Mouse (Mus musculus) lung, adult 18-20 months (tissue): ENCODE results near the gene Stag1.

Experiments used
- DNase-seq, 2 experiments: peaks; one replicate each; pipeline ENCODE4 v3.0.0; 2022; ENCODE audit warnings: mixed read lengths in 2 of 2

Stag1 gene

DNA sequence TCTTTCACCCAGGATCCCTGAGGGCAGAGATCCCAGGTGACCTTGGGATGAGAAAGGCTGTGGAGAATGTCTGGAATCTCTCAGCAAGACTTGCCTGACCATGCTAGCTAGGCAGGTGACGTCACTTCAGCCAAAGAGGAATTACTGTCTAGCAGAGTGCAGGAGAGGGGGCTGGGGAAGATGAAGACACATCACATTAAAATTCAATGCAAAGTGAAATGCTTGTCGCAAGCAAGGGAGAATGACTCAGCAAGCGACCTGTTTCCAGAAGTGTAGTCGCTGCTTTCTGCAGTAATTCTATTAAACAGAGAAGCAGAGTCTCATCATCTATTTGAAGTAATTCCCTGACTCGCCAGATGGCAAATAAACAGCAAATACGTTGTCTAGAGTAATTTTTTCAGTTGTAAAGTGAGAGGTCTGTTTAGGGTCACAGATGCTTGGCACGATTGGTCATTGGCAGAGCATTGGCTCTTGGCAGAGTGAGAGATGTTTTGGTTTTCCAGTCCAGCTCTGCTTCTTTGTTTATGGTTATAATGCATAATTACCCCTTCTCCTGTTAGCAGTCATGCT is 8.5 kb downstream of the Stag1 start:
- DNase-seq, result peak in 1 of 2 experiments; percentile 20

DNA sequence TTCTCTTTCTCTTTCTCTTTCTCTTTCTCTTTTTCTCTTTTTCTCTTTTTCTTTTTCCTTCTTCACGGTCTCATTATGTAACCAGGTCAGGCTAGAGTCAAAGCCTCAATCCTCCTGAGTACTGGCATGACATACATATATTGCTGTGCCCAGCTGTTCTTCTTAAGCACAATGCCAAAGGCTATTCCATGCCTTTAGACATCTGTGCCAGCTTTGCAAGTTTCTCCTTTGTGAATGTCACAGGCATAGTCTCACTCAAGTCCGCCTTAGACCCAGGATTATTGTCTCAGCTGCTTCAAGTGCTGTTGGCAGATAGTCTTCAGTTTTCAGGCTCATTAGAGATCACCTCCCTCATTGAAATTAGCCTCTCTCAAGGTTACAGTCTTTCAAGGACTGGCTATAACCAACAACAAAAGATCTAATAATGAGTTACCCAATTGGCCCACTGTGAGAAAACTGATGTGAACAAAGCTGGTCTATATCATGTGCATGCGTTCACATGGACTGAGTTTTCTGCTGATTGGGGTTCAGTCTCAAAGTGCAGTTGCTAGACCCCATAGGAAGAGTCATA is 16.0 kb downstream of the Stag1 start:
- no peak for DNase-seq

DNA sequence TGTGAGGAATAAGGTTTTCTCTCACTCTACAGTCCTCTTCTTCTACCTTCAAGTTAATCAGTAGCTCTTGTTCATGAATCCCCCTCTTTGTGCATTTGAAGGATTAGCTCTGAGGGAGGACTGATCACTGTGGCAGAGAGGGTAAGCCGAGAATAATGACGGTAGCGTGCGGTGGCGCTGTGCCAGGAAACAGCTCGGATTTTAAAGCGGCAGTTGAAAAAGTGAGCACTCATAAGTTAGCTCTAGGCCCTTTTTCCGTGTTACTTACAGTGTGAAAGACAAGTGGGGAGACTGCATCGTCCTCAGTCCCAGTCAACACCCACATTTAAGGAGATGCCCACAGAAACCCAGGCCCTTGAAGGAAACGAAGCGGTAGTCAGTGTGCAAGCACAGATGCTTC is 19.3 kb downstream of the Stag1 start:
- peak; percentile 26 to 36 for DNase-seq

DNA sequence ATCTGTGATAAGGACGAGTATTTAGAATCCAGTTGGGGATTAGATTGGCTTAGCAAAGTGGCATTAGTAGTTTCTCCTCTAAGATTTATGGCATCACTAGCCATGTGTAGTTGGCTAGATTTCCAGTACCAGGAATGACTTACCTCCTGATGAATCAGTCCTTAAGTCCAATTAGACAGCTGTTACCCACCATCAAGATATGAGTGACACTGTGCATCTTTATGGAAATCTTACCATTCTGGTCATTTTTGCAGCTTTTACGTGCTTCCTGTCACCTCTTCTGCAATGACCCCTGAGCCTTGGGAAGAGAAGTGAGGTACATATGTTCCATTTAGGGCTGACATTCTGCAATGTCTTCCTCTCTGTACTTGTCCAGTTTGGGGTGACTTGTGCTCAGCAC is 28.7 kb downstream of the Stag1 start:
- no peak for DNase-seq

DNA sequence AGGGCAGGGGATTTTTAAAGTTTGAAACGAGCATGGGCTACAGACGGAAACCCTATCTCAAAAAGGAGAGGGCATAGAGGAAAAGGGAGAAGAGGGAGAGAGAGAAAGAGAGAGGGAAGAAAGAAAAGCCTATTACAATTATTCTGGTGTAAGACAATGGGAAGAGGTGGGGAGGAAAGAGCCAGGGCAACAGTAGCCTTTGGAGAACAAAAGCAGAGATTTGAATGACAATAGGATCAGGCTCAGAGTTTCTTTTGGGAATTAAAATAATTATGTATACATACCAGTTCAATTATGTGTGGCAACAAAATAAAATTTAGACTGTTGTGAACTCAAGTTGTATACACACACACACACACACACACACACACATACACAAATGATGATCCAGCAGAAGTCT is 43.2 kb downstream of the Stag1 start:
- DNase-seq, result no peak

DNA sequence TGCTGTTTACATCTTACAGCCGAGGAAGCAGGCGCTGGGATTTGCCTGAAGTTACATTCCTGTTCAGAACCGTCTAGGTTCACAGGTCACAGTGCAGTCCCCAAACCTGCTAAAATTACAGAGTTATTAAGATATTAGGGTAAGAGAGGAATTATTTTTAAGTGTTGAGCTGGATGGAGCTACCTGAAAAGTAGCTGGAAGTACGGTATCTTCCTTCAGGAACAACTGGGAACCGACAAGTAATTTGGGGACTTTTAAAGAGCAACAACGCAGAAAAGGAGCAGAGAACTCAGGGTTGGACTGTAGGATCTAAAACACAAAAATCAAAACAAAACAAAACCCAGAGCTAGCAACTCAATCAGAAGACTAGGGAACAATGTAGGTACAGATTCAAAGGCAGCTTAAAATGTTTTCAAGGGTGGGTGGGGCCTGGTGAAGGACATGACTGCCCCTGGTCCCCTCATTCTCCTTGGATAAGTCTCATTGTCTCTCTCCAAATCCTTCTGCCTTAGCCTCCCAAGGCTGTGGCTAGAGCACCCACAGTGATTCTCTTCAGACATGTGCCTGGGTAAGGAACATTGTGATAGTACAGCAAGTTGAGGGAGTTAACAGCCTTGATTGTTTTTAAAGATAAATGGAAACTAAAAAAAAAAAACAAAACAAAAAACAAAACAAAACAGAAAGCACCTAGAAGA is 43.9 kb downstream of the Stag1 start:
- no peak for DNase-seq

DNA sequence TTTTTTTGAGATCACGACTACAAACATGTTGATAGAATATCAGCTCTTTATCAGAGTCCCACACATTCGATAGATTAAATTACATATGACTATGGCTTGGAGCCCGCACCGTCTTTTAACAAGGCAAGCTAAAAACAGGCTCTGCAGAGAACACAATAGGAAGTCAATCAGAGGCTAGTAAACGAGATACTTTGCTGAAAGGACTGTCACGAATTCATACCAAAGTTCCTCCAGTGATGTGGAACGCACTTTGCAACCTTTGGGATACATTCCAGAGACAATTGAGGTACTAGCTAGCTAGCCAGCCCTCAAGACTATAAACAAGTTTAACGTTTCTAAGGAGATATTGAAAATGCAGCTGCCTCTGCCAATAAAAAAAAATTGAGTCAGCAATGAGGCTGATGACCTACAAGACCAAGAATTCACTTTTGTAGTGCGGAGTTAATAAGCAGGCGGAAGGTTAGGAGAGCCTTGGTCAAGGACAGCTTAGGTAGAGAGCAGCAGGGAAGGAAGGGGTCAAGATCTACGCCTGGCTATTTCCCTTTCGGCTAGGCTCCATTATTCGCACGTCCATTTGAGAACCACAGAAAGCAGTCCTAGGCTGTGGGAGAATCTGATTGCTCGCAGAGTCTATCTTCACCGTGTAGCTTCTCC is 44.7 kb downstream of the Stag1 start:
- no peak for DNase-seq

DNA sequence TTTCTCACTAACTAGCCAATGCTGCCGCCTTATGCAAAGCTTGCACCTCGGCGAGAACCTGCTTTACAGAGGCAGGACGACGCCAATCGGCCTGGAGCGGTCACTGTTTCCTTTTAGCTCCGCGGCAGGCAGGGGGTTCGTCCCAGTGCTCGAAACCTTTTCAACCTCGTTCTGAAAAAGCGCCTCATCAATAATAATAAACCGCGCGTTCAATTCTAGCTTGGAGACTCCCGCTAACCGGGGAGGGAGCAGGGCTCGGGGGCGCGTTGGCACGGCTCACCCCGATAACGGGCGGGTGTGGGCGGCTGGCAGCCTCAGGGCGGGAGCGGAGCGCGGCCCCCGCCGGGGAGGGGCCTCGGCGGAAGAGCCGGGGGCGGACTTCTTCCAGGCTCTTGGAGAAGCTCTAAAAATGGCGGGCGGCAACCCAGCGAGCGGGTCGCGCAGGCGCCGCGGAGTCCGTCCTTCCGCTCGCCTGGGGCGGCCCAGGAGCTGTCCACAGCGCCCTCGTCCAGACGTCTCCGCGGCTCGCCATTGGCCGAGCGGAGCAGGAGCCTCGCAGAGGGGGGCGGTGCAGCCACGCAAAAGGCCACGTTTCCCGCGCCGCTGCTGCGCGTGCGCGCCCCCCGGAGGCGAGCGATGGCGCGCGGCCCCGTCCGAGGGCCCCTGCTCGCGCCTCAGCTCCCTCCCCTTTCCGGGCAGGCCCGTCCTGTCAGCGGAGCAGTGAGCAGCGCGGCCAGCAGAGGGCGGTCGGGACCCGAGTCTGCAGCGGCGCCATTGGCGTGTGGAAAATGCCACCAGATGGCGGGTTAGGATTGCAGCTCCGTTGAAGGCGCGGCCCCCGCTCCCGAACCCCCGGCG is 45.5 kb downstream of the Stag1 start:
- DNase-seq, result peak; percentile 98 to 99

DNA sequence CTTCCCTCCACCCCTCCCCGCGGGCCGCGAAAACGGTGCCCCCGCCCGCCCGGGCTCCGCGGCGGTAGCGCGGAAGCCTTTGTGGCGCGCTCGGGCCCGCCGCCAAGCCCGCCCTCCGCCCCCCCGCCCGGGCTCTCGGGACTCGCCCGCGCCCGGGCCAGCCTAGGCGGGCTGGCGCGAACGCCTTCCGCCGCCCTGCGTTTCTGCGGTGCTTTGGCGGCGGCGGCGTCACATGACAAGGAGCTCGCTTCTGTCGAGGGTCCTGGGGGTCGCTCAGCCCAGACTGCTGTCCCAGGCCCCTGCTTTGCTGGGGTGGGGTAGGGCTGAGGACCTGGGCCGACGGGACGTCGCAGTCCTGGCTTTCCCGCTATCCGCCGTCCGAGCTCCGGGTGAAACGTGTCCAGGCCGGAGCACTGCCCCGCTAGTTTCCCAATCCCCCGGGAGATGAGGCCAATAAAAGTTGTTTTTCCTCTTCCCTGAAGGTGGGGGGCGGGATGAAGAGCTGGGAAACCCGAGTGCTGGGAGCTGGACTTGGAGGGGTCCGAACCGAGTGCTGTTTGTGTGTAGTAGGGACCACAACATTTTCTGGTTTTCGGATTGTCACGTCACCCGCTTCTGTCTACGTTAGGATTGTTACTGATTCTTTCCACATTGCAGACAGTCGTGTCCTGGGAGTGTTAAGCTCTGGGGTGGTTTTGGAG is 46.6 kb downstream of the Stag1 start:
- peak; percentile 67 to 72 for DNase-seq

DNA sequence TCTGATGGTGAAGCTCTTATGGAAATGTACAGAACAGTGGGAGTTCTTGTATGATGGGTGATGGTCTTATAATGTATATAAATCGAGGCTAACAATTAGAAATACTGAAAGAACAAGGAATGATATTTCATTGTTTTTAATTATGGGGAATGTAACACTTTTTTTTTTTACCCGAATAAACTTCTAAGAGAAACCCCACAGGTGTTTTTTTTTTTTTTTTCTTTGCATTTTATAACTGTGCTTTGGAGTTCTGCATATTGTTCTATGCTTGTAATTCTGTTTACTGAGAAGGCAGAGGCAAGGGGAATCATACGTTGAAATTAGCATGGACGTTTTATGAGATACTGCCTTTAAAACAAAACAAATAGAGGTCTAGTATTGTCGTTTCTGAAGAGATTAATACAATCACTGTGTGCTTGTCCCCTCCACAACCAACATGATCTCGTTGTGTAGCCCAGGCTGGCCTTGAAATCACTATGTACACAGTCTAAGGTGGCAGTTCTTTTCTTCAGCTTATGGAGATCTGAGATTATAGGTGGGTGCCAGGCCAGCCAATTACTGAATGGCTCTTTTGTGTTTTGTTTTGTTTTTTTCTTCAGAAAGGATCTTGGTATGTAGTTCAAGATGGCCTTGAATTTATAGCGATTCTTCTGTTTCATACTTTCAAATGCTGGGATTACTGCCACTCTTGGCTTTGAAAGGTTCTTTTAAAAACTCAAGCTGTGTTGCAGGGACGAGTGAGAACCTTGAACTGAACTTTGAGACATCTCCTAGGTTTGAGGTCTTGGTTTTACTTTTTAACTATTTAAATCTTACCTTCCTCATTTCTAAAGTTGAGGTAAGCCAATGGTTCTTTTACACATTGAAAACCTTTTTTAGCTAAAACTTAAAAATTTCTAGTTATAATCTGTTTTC is 47.7 kb downstream of the Stag1 start:
- DNase-seq, result no peak

DNA sequence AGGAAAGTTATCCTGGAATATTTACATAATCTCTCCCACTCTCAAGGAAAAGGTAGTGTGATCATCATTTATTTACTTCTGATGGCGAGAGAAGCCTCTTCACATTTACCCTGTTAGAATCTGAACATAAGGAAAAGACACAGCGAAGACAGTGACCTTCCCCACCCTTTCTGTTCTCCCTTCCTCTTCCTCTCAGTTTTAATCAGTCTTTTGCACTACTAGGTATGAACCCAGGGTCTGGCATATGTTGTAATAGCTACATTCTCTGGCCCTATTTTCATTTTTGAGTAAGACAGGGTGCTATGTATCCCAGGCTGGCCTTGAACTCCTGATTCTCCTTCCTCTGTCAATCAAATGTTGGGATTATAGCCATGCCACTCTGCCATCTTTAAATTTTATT is 48.7 kb downstream of the Stag1 start:
- no peak for DNase-seq

DNA sequence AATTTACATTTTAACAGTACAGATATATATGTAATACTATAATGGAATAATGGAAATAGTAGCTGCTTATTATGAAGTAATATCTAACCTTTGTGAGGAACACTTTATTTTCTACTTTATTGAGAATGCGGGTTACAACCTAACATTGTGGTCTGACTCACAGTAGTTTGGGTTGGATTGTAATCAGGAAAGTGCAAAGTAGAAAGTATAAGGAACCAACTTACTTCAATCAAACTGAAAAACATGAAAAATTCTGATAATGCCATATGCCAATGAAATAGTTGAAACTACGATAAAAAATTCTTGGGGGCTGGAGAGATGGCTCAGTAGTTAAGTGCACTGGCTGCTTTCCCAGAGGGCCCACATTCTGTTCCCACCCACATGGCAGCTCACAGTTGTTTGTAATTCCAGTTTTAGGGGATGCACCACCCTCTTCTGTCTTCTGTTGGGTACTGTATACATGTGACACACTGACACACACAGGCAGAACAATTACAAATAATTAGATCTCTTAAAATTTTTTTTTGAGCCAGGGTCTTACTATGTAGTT is 50.3 kb downstream of the Stag1 start:
- peak in 1 of 2 experiments; percentile 5 for DNase-seq

DNA sequence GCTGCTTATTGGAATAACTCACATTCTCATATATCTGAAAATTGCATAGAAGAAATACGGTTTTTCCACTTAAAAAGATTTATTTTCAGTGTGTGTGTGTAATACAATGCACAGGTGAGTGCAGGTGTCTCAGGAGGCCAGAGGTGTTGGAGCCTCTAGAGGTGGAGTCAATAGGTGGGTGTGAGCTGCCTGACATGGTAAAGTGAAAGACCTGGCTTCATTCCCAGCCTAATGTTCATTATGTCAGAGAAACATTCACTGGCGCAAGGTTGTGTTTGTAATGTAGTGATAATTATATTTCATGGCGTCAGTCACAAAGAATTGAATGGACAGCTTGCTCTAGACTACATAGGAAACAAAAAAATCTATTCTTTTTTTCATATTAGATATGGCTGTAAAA is 56.5 kb downstream of the Stag1 start:
- DNase-seq, result peak in 1 of 2 experiments; percentile 28

DNA sequence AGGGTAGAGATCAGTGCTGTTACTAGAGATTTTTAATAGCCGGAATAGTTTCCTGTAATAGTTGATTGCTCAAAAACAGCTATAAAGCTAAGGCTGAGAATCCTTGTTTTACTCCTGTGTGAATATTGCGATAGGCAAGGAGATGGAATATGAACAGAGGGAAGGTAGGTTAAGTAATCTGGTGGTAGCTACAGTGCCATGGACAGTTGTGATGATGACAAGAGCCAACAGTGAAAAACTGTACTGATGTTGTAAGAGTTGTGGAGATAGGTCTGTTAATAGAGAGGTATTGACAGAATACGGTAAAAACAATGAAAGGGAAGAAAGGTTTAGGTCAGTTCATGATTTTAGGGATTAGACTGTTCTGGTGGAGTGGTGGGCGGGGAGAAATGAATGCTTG is 58.5 kb downstream of the Stag1 start:
- DNase-seq, result no peak

DNA sequence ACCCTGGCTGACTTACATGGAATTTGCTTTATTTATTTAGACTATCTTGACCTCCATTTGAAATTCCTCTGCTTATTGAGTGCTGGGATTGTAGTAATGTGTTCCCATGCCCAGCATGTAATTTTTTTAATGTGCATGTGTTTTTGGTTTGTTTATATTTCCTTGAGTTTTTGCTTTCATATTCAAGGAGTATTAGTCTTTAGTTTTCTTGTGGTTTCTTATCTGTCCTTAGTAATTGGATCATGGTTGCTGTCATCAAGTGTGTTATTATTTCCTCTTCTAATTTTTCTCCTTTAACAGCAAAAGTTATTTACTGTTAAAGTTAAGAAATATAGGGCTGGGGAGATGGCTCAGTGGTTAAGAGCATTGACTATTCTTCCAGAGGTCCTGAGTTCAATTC is 63.0 kb downstream of the Stag1 start:
- no peak for DNase-seq

DNA sequence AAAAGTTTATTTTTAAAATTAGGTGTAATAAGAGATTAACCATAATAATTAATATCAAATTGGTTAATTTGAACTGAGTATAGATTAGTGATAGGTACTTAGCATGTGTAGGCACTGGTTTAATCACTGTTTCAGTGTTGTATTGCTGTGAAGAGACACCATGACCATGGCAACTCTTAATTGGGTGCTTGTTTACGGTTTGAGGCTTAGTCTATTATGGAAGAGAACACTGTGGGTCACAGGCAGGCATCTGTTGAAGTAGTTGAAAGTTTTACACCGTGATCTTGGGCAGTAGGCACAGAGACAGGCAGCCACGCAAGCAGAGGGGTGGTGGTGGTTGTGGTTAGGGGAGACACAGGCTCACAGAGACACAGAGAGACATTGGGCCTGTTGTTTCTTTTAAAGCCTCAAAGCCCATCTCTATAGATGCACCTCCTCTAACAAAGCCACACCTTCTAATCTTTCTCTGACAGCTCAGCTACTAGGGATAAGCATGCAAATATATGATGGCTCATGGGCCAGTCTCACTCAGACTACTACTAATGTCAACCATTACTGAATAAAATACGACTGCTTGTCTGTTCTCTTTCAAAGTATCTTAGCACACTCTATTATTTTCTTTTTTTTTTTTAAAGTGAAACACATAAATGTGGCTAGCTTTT is 66.0 kb downstream of the Stag1 start:
- DNase-seq, result no peak

DNA sequence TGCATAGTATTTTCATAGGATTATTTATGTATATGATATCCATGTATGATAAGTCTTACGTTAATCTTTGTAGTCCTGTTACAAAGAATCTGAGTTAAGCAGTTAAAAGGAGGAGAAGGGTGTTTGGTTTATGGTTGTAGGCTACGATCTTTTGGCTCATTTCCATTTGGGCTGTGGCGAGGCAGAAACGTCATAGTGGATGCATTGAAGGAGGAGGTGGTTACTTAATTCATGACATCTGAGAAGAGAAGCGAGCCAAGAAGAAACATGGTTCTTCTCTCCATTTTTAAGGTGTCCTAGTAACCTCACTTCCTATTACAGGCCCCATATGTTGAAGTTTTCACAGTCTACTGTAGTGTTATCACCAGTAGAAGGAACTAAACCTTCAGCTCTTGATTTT is 72.6 kb downstream of the Stag1 start:
- no peak for DNase-seq

DNA sequence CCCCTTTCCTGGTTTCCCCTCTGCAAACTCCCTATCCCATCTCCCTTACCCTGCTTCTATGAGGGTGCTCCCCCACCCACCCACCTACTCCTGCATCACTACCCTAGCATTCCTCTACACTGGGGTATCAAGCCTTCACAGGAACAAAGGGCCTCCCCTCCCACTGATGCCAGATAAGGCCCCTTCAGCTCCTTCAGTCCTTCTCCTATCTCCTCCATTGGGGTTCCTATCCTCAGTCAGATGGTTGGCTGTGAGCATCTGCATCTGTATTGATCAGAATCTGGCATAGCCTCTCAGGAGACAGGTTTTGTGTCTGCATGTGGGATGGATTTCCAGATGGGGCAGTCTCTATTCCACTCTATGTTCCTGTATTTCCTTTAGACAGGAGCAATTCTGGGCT is 81.4 kb downstream of the Stag1 start:
- no peak for DNase-seq

DNA sequence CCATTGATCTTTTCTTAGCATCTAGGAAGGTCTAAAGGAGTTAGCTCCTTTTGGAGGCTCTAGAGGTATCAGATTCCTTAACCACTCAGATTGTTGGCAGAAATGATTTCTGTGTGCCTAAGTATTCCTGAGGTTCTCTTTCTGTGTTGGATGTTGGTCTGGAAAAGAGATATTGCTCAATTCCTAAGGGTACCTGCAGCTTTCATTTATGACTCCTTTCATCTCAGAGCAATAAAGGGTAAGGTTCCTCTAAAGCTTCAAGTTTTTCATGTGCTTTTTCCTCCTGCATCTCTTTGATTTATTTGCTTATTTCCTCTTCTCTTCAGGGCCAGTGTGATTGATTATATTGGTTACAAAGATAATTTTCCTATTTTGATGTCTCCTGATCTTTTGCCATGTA is 84.7 kb downstream of the Stag1 start:
- no peak for DNase-seq

DNA sequence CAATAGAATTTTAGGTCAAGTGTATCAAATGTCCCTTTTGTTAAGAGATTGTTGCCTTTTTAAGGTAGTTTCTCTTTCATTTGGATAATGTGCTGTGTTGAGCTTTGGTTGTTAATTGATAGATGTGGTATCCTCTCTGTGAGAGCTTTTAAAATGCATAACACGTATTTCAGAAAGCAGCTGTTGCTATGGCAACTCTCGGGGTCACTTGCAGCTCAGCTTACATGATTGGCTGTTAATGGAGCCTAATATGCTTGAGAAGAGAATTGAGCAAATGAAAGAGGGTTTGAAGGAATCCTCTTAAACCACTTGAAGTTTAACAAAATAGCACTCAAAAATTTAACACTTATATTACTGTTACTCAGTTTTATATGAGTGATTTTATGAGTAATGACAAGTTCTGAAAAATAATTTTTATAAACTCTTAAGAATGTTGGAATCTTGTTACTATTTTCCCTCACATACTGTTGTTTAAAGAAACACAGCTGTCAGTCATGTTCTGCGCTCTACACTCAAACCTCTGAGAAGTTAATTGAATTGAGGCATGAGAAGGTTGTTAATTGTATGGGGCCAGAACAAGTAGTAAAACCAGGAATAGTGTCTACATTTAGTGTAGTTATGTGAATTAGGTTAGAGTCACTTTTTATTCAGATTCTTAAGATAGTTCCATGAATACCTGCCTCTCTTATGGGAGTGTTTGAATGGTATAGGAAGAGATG is 88.3 kb downstream of the Stag1 start:
- peak; percentile 31 to 63 for DNase-seq
